Mouse (Mus musculus) limb, embryonic 13.5 days (tissue): ENCODE measurements around the gene Sspn. TPM values are rescaled to one million over a fixed set of nuclear protein-coding genes. Genes with fewer than 3 reads are reported as not detected.
A peak's percentile ranks its signal among the peaks of the same experiment; 100 is the strongest.

Source experiments
- ATAC-seq: fragments of 200-750 bp; cut with Nextera tagmentation; 2 replicates; pipeline ENCODE4 v1.8.0; 2017; ENCODE audit warnings: low read depth, moderate number of reproducible peaks, moderate TSS enrichment; ENCODE audit not compliant: low FRiP score
- H3K27ac ChIP-seq: fragments of 300-500 bp; sonication (generic); 2 replicates; pipeline ENCODE4 v1.5.1; 2015; ENCODE audit warnings: inconsistent platforms, mild to moderate bottlenecking, moderate library complexity
- H3K27me3 ChIP-seq: fragments of 300-500 bp; sonication (generic); 2 replicates; pipeline ENCODE4 v1.6.1; 2015; ENCODE audit warnings: mild to moderate bottlenecking, inconsistent platforms
- H3K36me3 ChIP-seq: fragments of 300-500 bp; sonication (generic); 2 replicates; pipeline ENCODE4 v1.6.1; 2015; ENCODE audit warnings: inconsistent platforms, mild to moderate bottlenecking, moderate library complexity
- H3K4me1 ChIP-seq: fragments of 300-500 bp; sonication (generic); 2 replicates; pipeline ENCODE4 v1.6.1; 2015; ENCODE audit warnings: inconsistent platforms
- H3K4me2 ChIP-seq: fragments of 300-500 bp; sonication (generic); replicated peaks from 2 replicates; pipeline ENCODE4 v1.6.1; 2015; ENCODE audit warnings: inconsistent platforms, mild to moderate bottlenecking, moderate library complexity
- H3K4me3 ChIP-seq: fragments of 300-500 bp; sonication (generic); 2 replicates; pipeline ENCODE4 v1.5.1; 2015; ENCODE audit warnings: moderate library complexity, mild to moderate bottlenecking, inconsistent platforms
- H3K9ac ChIP-seq: fragments of 300-500 bp; sonication (generic); 2 replicates; pipeline ENCODE4 v1.6.1; 2015; ENCODE audit warnings: mild to moderate bottlenecking, inconsistent platforms
- H3K9me3 ChIP-seq: fragments of 300-500 bp; sonication (generic); 2 replicates; pipeline ENCODE4 v1.6.1; 2016; ENCODE audit warnings: inconsistent platforms
- WGBS: fragments of 180-500 bp; shearing (Covaris S2); methylation state at CpG from one replicate; pipeline ENCODE4 v1.1.7; 2015; 5-methylcytosine and 5-hydroxymethylcytosine counted together
- polyA plus RNA-seq: library from polyadenylated mRNA; unstranded; fragments of >200 nt; fragmentation: Nextera tagmentation; extraction: Ambion mirVana; gene quantifications from 2 replicates; pipeline ENCODE4 v1.2.1, GENCODE M21; 2015

The Sspn gene
- polyA plus RNA-seq, 1 experiment from 2014 or later = 16.4 TPM

GRCm38 (mm10) chr6:145936511-145936910, 5.1 kb downstream of the Sspn start:
- peaks cover 19% of the 10 kb centered on the region for H3K4me1 ChIP-seq
- H3K27ac ChIP-seq = no peak overlapping the region
- no peaks in the 10 kb centered on the region for H3K27me3 ChIP-seq
- 93% methylated on average over 4 of the region's 4 CpGs for WGBS
- H3K4me3 ChIP-seq = no peak overlapping the region
- H3K9ac ChIP-seq = no peak overlapping the region
- H3K9me3 ChIP-seq = no peaks in the 10 kb centered on the region
- ATAC-seq = no peak
- H3K4me2 ChIP-seq = no peak overlapping the region
- no peaks in the 10 kb centered on the region for H3K36me3 ChIP-seq

GRCm38 (mm10) chr6:145940852-145941251, 9.4 kb downstream of the Sspn start:
- Histone ChIP-seq H3K4me1 (peaks cover 12% of the 10 kb centered on the region), H3K27me3 (no peaks in the 10 kb centered on the region), H3K4me3 (no peak overlapping the region), H3K4me2 (no peak overlapping the region), H3K9me3 (no peaks in the 10 kb centered on the region), H3K27ac (no peak overlapping the region), H3K36me3 (no peaks in the 10 kb centered on the region), H3K9ac (no peak overlapping the region)
- ATAC-seq = no peak
- WGBS = 76% methylated on average over 6 of the region's 6 CpGs

GRCm38 (mm10) chr6:145942263-145942966, 11.0 kb downstream of the Sspn start:
- Histone ChIP-seq H3K4me2 (no peak overlapping the region), H3K4me3 (no peak overlapping the region), H3K27ac (no peak overlapping the region), H3K9me3 (no peaks in the 10 kb centered on the region), H3K36me3 (no peaks in the 10 kb centered on the region), H3K27me3 (no peaks in the 10 kb centered on the region), H3K4me1 (peaks cover 11% of the 10 kb centered on the region), H3K9ac (no peak overlapping the region)
- WGBS = 60% methylated on average over 12 of the region's 12 CpGs
- ATAC-seq = no peak

- H3K27me3 ChIP-seq = no peaks in the 10 kb centered on the region
- H3K4me1 ChIP-seq = peaks cover 17% of the 10 kb centered on the region
- H3K4me3 ChIP-seq = no peak overlapping the region
- H3K27ac ChIP-seq = no peak overlapping the region
- H3K9me3 ChIP-seq = no peaks in the 10 kb centered on the region
- ATAC-seq = no peak
- H3K36me3 ChIP-seq = no peaks in the 10 kb centered on the region
- WGBS = 71% methylated on average over 3 of the region's 3 CpGs
- no peak overlapping the region for H3K4me2 ChIP-seq
- no peak overlapping the region for H3K9ac ChIP-seq
Observed at GRCm38 (mm10) chr6:145943414-145943813, 12.0 kb downstream of the Sspn start.

- peaks cover 23% of the 10 kb centered on the region for H3K4me1 ChIP-seq
- H3K36me3 ChIP-seq = no peaks in the 10 kb centered on the region
- ATAC-seq = no peak; the same call in 1 of the 2 replicates
- WGBS = 74% methylated on average over 11 of the region's 11 CpGs
- no peak overlapping the region for H3K4me3 ChIP-seq
- H3K27me3 ChIP-seq = no peaks in the 10 kb centered on the region
- no peaks in the 10 kb centered on the region for H3K9me3 ChIP-seq
- H3K27ac ChIP-seq = no peak overlapping the region
- H3K9ac ChIP-seq = no peak overlapping the region
- no peak overlapping the region for H3K4me2 ChIP-seq
Observed at GRCm38 (mm10) chr6:145945700-145946344, 14.4 kb downstream of the Sspn start.

GRCm38 (mm10) chr6:145949049-145949448, 17.6 kb downstream of the Sspn start:
- Histone ChIP-seq H3K9ac (no peak overlapping the region), H3K4me1 (peaks cover 22% of the 10 kb centered on the region), H3K4me2 (no peak overlapping the region), H3K27me3 (no peaks in the 10 kb centered on the region), H3K27ac (no peak overlapping the region), H3K4me3 (no peak overlapping the region), H3K36me3 (no peaks in the 10 kb centered on the region), H3K9me3 (no peaks in the 10 kb centered on the region)
- ATAC-seq = no peak
- WGBS = 27% methylated on average over 4 of the region's 4 CpGs

- WGBS = 73% methylated on average over 5 of the region's 5 CpGs
- H3K9ac ChIP-seq = no peak overlapping the region
- H3K4me3 ChIP-seq = no peak overlapping the region
- H3K27ac ChIP-seq = no peak overlapping the region
- H3K27me3 ChIP-seq = no peaks in the 10 kb centered on the region
- H3K9me3 ChIP-seq = no peaks in the 10 kb centered on the region
- no peaks in the 10 kb centered on the region for H3K36me3 ChIP-seq
- ATAC-seq = no peak
- peaks cover 27% of the 10 kb centered on the region for H3K4me1 ChIP-seq
- no peak overlapping the region for H3K4me2 ChIP-seq
Observed at GRCm38 (mm10) chr6:145950626-145951025, 19.2 kb downstream of the Sspn start.

GRCm38 (mm10) chr6:145952594-145952993, 21.2 kb downstream of the Sspn start:
- 81% methylated on average over 3 of the region's 3 CpGs for WGBS
- Histone ChIP-seq H3K4me3 (no peak overlapping the region), H3K4me1 (peaks cover 26% of the 10 kb centered on the region), H3K9ac (no peak overlapping the region), H3K4me2 (no peak overlapping the region), H3K27ac (no peak overlapping the region), H3K27me3 (no peaks in the 10 kb centered on the region), H3K9me3 (no peaks in the 10 kb centered on the region), H3K36me3 (no peaks in the 10 kb centered on the region)
- ATAC-seq = no peak

GRCm38 (mm10) chr6:145953121-145953896, 21.9 kb downstream of the Sspn start:
- Histone ChIP-seq H3K27me3 (no peaks in the 10 kb centered on the region), H3K9me3 (no peaks in the 10 kb centered on the region), H3K4me1 (peaks cover 28% of the 10 kb centered on the region), H3K9ac (no peak overlapping the region), H3K4me3 (no peak overlapping the region), H3K36me3 (no peaks in the 10 kb centered on the region), H3K27ac (no peak overlapping the region), H3K4me2 (no peak overlapping the region)
- WGBS = 78% methylated on average over 13 of the region's 13 CpGs
- ATAC-seq = no peak

GRCm38 (mm10) chr6:145957427-145957965, 26.1 kb downstream of the Sspn start:
- ATAC-seq = no peak
- H3K4me3 ChIP-seq = no peak overlapping the region
- H3K9me3 ChIP-seq = no peaks in the 10 kb centered on the region
- no peak overlapping the region; the same call in 1 of the 2 replicates for H3K27ac ChIP-seq
- 65% methylated on average over 6 of the region's 6 CpGs for WGBS
- H3K27me3 ChIP-seq = no peaks in the 10 kb centered on the region
- no peaks in the 10 kb centered on the region for H3K36me3 ChIP-seq
- peak overlapping the region; percentile 39; the same call in 1 of the 2 replicates for H3K9ac ChIP-seq
- no peak overlapping the region for H3K4me2 ChIP-seq
- H3K4me1 ChIP-seq = peaks cover 41% of the 10 kb centered on the region

GRCm38 (mm10) chr6:145958070-145958469, 26.6 kb downstream of the Sspn start:
- WGBS = 13% methylated on average over 5 of the region's 5 CpGs
- ATAC-seq = peak; percentile 57
- Histone ChIP-seq H3K9me3 (no peaks in the 10 kb centered on the region), H3K9ac (no peak overlapping the region), H3K4me3 (no peak overlapping the region), H3K27me3 (no peaks in the 10 kb centered on the region), H3K4me1 (peaks cover 40% of the 10 kb centered on the region), H3K36me3 (no peaks in the 10 kb centered on the region), H3K4me2 (no peak overlapping the region), H3K27ac (no peak overlapping the region; the same call in 1 of the 2 replicates)

GRCm38 (mm10) chr6:145961047-145961446, 29.6 kb downstream of the Sspn start:
- no peaks in the 10 kb centered on the region for H3K36me3 ChIP-seq
- H3K4me1 ChIP-seq = peaks cover 29% of the 10 kb centered on the region
- H3K4me2 ChIP-seq = no peak overlapping the region
- no peak overlapping the region for H3K4me3 ChIP-seq
- H3K27me3 ChIP-seq = no peaks in the 10 kb centered on the region
- H3K9ac ChIP-seq = no peak overlapping the region; the same call in 1 of the 2 replicates
- H3K9me3 ChIP-seq = no peaks in the 10 kb centered on the region
- WGBS = 39% methylated on average over 8 of the region's 8 CpGs
- H3K27ac ChIP-seq = no peak overlapping the region
- ATAC-seq = no peak
